Mouse (Mus musculus) telencephalon, adult 2 months (tissue): ENCODE results near the gene Sema3a.
A peak's percentile ranks its signal among the peaks of the same experiment; 100 is the strongest.

Source experiments
- DNase-seq: peaks from one replicate; pipeline ENCODE4 v3.0.0-alpha.2; 2011; ENCODE audit warnings: low read depth, low spot score

Sema3a gene

GRCm38 (mm10) chr5:13125241-13125692 is at the start of gene Sema3a:
Gene Sema3a (plus strand): TSS chr5:13125414.
- DNase-seq: no peak

- DNase-seq: no peak
Measured at GRCm38 (mm10) chr5:13084777-13085439, 40.3 kb upstream of the Sema3a start.

GRCm38 (mm10) chr5:13090431-13090830 is 34.8 kb upstream of the Sema3a start:
- no peak for DNase-seq

- DNase-seq: no peak
Measured at GRCm38 (mm10) chr5:13109522-13109921, 15.7 kb upstream of the Sema3a start.

GRCm38 (mm10) chr5:13117236-13117635 is 8.0 kb upstream of the Sema3a start:
- no peak for DNase-seq

- no peak for DNase-seq
Measured at GRCm38 (mm10) chr5:13125757-13126156, 543 bp downstream of the Sema3a start.

- no peak for DNase-seq
Measured at GRCm38 (mm10) chr5:13126196-13126595, 982 bp downstream of the Sema3a start.

GRCm38 (mm10) chr5:13127121-13127520 is 1.9 kb downstream of the Sema3a start:
- no peak for DNase-seq

- DNase-seq: no peak
Measured at GRCm38 (mm10) chr5:13144733-13145457, 19.7 kb downstream of the Sema3a start.

- DNase-seq: no peak
Measured at GRCm38 (mm10) chr5:13149909-13150308, 24.7 kb downstream of the Sema3a start.

- no peak for DNase-seq
Measured at GRCm38 (mm10) chr5:13151002-13151401, 25.8 kb downstream of the Sema3a start.

GRCm38 (mm10) chr5:13157761-13158612 is 32.8 kb downstream of the Sema3a start:
- DNase-seq: peak; percentile 9

GRCm38 (mm10) chr5:13182186-13182585 is 57.0 kb downstream of the Sema3a start:
- peak; percentile 10 for DNase-seq

- no peak for DNase-seq
Measured at GRCm38 (mm10) chr5:13197886-13198285, 72.7 kb downstream of the Sema3a start.

GRCm38 (mm10) chr5:13199709-13200108 is 74.5 kb downstream of the Sema3a start:
- DNase-seq: no peak

GRCm38 (mm10) chr5:13255353-13255752 is 130.1 kb downstream of the Sema3a start:
- no peak for DNase-seq

- DNase-seq: no peak
Measured at GRCm38 (mm10) chr5:13256321-13256720, 131.1 kb downstream of the Sema3a start.

- peak; percentile 70 for DNase-seq
Measured at GRCm38 (mm10) chr5:13263087-13263486, 137.9 kb downstream of the Sema3a start.

- DNase-seq: no peak
Measured at GRCm38 (mm10) chr5:13263539-13263938, 138.3 kb downstream of the Sema3a start.

GRCm38 (mm10) chr5:13312667-13313066 is 187.5 kb downstream of the Sema3a start:
- DNase-seq: no peak

GRCm38 (mm10) chr5:13313977-13314376 is 188.8 kb downstream of the Sema3a start:
- DNase-seq: no peak
